Mouse (Mus musculus) lung, adult 18-20 months (tissue): ENCODE data around the gene Mfng.

Source experiments
- DNase-seq, 2 experiments: peaks; one replicate each; pipeline ENCODE4 v3.0.0; 2022; ENCODE audit warnings: mixed read lengths in 2 of 2

Mfng gene

GRCm38 (mm10) chr15:78773290-78773729 lies at the start of gene Mfng:
Gene Mfng, minus strand, starts transcription at chr15:78773475.
- peak; percentile 86 to 90 for DNase-seq

GRCm38 (mm10) chr15:78816074-78816391 lies 42.8 kb upstream of the Mfng start:
- DNase-seq: no peak

GRCm38 (mm10) chr15:78815314-78816073 lies 42.2 kb upstream of the Mfng start:
- peak; percentile 83 to 91 for DNase-seq

- no peak for DNase-seq
Measured at GRCm38 (mm10) chr15:78813603-78814002, 40.3 kb upstream of the Mfng start.

- peak in 1 of 2 experiments; percentile 30 for DNase-seq
Measured at GRCm38 (mm10) chr15:78810146-78810545, 36.9 kb upstream of the Mfng start.

- no peak for DNase-seq
Measured at GRCm38 (mm10) chr15:78809739-78810138, 36.5 kb upstream of the Mfng start.

- no peak for DNase-seq
Measured at GRCm38 (mm10) chr15:78808980-78809379, 35.7 kb upstream of the Mfng start.

- DNase-seq: no peak
Measured at GRCm38 (mm10) chr15:78807141-78807540, 33.9 kb upstream of the Mfng start.

GRCm38 (mm10) chr15:78806614-78807013 lies 33.3 kb upstream of the Mfng start:
- peak in 1 of 2 experiments; percentile 36 for DNase-seq

- DNase-seq: no peak
Measured at GRCm38 (mm10) chr15:78805351-78805750, 32.1 kb upstream of the Mfng start.

- DNase-seq: peak; percentile 46
Measured at GRCm38 (mm10) chr15:78804326-78804725, 31.1 kb upstream of the Mfng start.

- peak; percentile 87 to 91 for DNase-seq
Measured at GRCm38 (mm10) chr15:78803499-78803900, 30.2 kb upstream of the Mfng start.

GRCm38 (mm10) chr15:78802776-78803391 lies 29.6 kb upstream of the Mfng start, which contains the start of gene Card10:
Gene Card10, minus strand, starts transcription at chr15:78803042.
- peak; percentile 65 to 72 for DNase-seq

GRCm38 (mm10) chr15:78801971-78802741 lies 28.9 kb upstream of the Mfng start:
- DNase-seq: peak; percentile 48 to 57

GRCm38 (mm10) chr15:78801571-78801970 lies 28.3 kb upstream of the Mfng start:
- no peak for DNase-seq

- DNase-seq: peak in 1 of 2 experiments; percentile 7
Measured at GRCm38 (mm10) chr15:78799029-78799428, 25.8 kb upstream of the Mfng start.

- no peak for DNase-seq
Measured at GRCm38 (mm10) chr15:78797060-78797329, 23.7 kb upstream of the Mfng start.

GRCm38 (mm10) chr15:78796196-78797059 lies 23.2 kb upstream of the Mfng start:
- peak in 1 of 2 experiments; percentile 44 for DNase-seq

- DNase-seq: no peak
Measured at GRCm38 (mm10) chr15:78790990-78791389, 17.7 kb upstream of the Mfng start.

- peak; percentile 66 to 68 for DNase-seq
Measured at GRCm38 (mm10) chr15:78790451-78790850, 17.2 kb upstream of the Mfng start.

GRCm38 (mm10) chr15:78789721-78790323 lies 16.5 kb upstream of the Mfng start:
- no peak for DNase-seq

GRCm38 (mm10) chr15:78788042-78788441 lies 14.8 kb upstream of the Mfng start:
- peak in 1 of 2 experiments; percentile 45 for DNase-seq
